Mouse (Mus musculus) kidney, adult 2 months (tissue): Measurements from ENCODE around the gene Sirt2. TPM values are rescaled to one million over a fixed set of nuclear protein-coding genes. Genes with fewer than 3 reads are reported as not detected.
A peak's percentile ranks its signal among the peaks of the same experiment; 100 is the strongest.

Source experiments
- DNase-seq: peaks from one replicate; pipeline ENCODE4 v3.0.0; 2021
- H3K27ac ChIP-seq: fragments of 200-500 bp; 2 replicates; pipeline ENCODE4 v1.5.1; 2012; ENCODE audit warnings: low read depth, low read length, control low read depth, inconsistent platforms; ENCODE audit not compliant: insufficient read depth
- H3K27me3 ChIP-seq: fragments of 200-500 bp; replicated peaks from 2 replicates; pipeline ENCODE4 v1.6.1; 2012; ENCODE audit warnings: mild to moderate bottlenecking, moderate library complexity, low read length, inconsistent platforms; ENCODE audit not compliant: control insufficient read depth, insufficient read depth
- H3K36me3 ChIP-seq: fragments of 200-500 bp; 2 replicates; pipeline ENCODE4 v1.6.1; 2012; ENCODE audit warnings: mild to moderate bottlenecking, moderate library complexity, low read length, inconsistent platforms; ENCODE audit not compliant: control insufficient read depth, insufficient read depth
- H3K4me1 ChIP-seq: fragments of 200-500 bp; 2 replicates; pipeline ENCODE4 v1.6.1; 2011; ENCODE audit warnings: low read length; ENCODE audit not compliant: control insufficient read depth, insufficient read depth
- H3K4me3 ChIP-seq: fragments of 200-500 bp; 2 replicates; pipeline ENCODE4 v1.5.1; 2011; ENCODE audit warnings: mild to moderate bottlenecking, low read depth, low read length, control low read depth; ENCODE audit not compliant: insufficient read depth
- CTCF ChIP-seq: fragments of 200-500 bp; conservative IDR thresholded peaks from 2 replicates; pipeline ENCODE4 v1.5.1; 2011; ENCODE audit warnings: low read depth, mild to moderate bottlenecking, control low read depth, low read length, moderate library complexity, mixed read lengths; ENCODE audit not compliant: insufficient read depth, insufficient read length
- POLR2A ChIP-seq: fragments of 200-500 bp; IDR thresholded peaks from one replicate; pipeline ENCODE4 v1.6.1; 2011; ENCODE audit warnings: low read depth, low read length, control low read depth
- WGBS: fragments of 180-500 bp; shearing (Covaris S2); methylation state at CpG from one replicate; pipeline ENCODE4 v1.1.7; 2018; 5-methylcytosine and 5-hydroxymethylcytosine counted together
- polyA plus RNA-seq: library from polyadenylated mRNA; depleted of rRNA; stranded (reverse); fragments of >200 nt; gene quantifications from 2 replicates; pipeline ENCODE4 v1.2.3, GENCODE M21; 2012; rRNA removed

The Sirt2 gene
- polyA plus RNA-seq, 1 experiment: 103 TPM

DNA sequence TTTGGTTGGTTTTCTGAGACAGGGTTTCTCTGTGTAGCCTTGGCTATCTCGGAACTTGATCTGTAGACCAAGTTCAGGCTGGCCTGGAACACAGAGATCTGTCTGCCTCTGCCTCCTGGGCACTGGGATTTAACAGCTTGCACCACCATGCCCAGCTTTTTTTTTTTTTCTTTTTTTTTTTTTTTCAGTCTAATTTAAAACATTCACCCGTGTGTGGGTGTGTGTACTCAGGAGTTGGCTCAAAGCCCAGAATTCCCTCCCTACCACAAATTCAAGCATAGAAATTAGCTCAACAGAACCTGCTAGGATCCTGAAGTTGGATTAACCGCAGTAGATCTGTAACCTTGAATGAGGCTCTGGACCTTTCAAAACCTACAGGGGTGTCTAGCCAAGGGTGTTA is 60.8 kb downstream of the Sirt2 start:
- TF ChIP-seq CTCF (no peak), POLR2A (no peak)
- H3K36me3 ChIP-seq: peaks cover 10% of the 10 kb centered on the region
- 32% methylated on average over 3 of the region's 3 CpGs for WGBS
- H3K4me1 ChIP-seq: peaks cover 13% of the 10 kb centered on the region
- no peak overlapping the region for H3K27ac ChIP-seq
- no peak overlapping the region for H3K4me3 ChIP-seq
- no peaks in the 10 kb centered on the region for H3K27me3 ChIP-seq
- DNase-seq: peak; percentile 89

- 78% methylated on average over 8 of the region's 8 CpGs for whole genome bisulfite sequencing
- Histone ChIP-seq H3K4me1 (peaks cover 8% of the 10 kb centered on the region), H3K36me3 (peaks cover 8% of the 10 kb centered on the region), H3K4me3 (no peak overlapping the region), H3K27me3 (no peaks in the 10 kb centered on the region), H3K27ac (no peak overlapping the region)
- DNase-seq: peak; percentile 64
- TF ChIP-seq POLR2A (no peak), CTCF (no peak)
Measured at GRCm38 (mm10) chr7:28829821-28830220, 63.3 kb downstream of the Sirt2 start.

GRCm38 (mm10) chr7:28830981-28831380 is 64.4 kb downstream of the Sirt2 start:
- TF ChIP-seq POLR2A: no peak
- no peak for TF ChIP-seq CTCF
- Histone ChIP-seq H3K36me3 (peaks cover 8% of the 10 kb centered on the region), H3K27ac (no peak overlapping the region), H3K27me3 (no peaks in the 10 kb centered on the region), H3K4me1 (peaks cover 8% of the 10 kb centered on the region), H3K4me3 (no peak overlapping the region)
- no peak for DNase-seq
- WGBS: 88% methylated on average over 5 of the region's 5 CpGs

- H3K27ac ChIP-seq: no peak overlapping the region
- TF ChIP-seq CTCF: no peak
- TF ChIP-seq POLR2A: no peak
- peaks cover 8% of the 10 kb centered on the region for H3K36me3 ChIP-seq
- peaks cover 8% of the 10 kb centered on the region for H3K4me1 ChIP-seq
- H3K27me3 ChIP-seq: no peaks in the 10 kb centered on the region
- no peak overlapping the region for H3K4me3 ChIP-seq
- DNase-seq: peak; percentile 17
- WGBS: 79% methylated on average over 17 of the region's 17 CpGs
Measured at GRCm38 (mm10) chr7:28831411-28832125, 65.0 kb downstream of the Sirt2 start.

GRCm38 (mm10) chr7:28832137-28832536 is 65.6 kb downstream of the Sirt2 start:
- DNase-seq: no peak
- H3K4me3 ChIP-seq: no peak overlapping the region

GRCm38 (mm10) chr7:28833723-28834347 is 67.3 kb downstream of the Sirt2 start, which contains the start of gene Lgals4:
Gene Lgals4, plus strand, starts transcription at chr7:28833854.
- WGBS: 87% methylated on average over 6 of the region's 6 CpGs
- H3K4me1 ChIP-seq: peaks cover 9% of the 10 kb centered on the region
- TF ChIP-seq CTCF (no peak), POLR2A (no peak)
- no peak within 1 kb of the TSS for H3K4me3 ChIP-seq
- H3K27ac ChIP-seq: no peak within 1 kb of the TSS
- no peak for DNase-seq
- peaks cover 6% of the 10 kb centered on the region for H3K36me3 ChIP-seq
- no peaks in the 10 kb centered on the region for H3K27me3 ChIP-seq

More at GRCm38 (mm10) chr7:28832137-28832536, 65.6 kb downstream of the Sirt2 start:
- WGBS: 50% methylated on average over 6 of the region's 6 CpGs
- Histone ChIP-seq H3K27ac (no peak overlapping the region; the same call in 1 of the 2 replicates), H3K36me3 (peaks cover 8% of the 10 kb centered on the region), H3K27me3 (no peaks in the 10 kb centered on the region), H3K4me1 (peaks cover 11% of the 10 kb centered on the region)
- TF ChIP-seq CTCF: no peak
- no peak for TF ChIP-seq POLR2A

DNA sequence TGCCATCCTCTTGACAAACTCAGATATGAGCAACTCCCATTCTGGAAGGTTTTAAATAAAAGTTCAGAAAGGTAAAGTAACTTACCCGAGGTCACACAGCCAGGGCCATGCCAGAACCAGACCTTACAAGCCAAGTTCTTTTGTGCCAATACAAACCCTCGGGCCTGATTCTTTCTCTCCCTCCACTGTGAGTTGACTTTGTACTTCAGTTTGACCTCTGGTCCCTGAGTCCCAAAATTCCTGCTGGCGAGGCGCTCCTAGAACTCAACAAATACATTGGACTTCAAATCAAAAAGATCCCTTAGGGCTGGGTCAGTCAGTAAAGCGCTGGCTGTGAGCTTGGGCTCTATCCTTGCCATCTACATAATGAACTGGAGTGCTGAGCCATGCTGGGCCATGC is 70.4 kb downstream of the Sirt2 start:
- Histone ChIP-seq H3K36me3 (peaks cover 1% of the 10 kb centered on the region; the same call in 1 of the 2 replicates), H3K27me3 (no peaks in the 10 kb centered on the region), H3K27ac (no peak overlapping the region), H3K4me3 (no peak overlapping the region), H3K4me1 (peaks cover 9% of the 10 kb centered on the region)
- WGBS: 62% methylated on average over 5 of the region's 5 CpGs
- TF ChIP-seq CTCF: no peak
- no peak for TF ChIP-seq POLR2A
- DNase-seq: peak; percentile 78

Other genes starting within 250 kb of the Sirt2 start
- not detected in 2 replicates for gene Ifnl3, start 243.9 kb upstream of the Sirt2 start, polyA plus RNA-seq
- 12.4 and 13.3 TPM in 2 replicates for gene Sycn, start 225.8 kb upstream of the Sirt2 start, polyA plus RNA-seq
- 57.2 and 85.4 TPM in 2 replicates for gene Nccrp1, start 219.5 kb upstream of the Sirt2 start, polyA plus RNA-seq
- gene Samd4b, start 168.6 kb upstream of the Sirt2 start, polyA plus RNA-seq: 67.0 and 79.0 TPM in 2 replicates
- 36.9 and 41.8 TPM in 2 replicates for gene Pak4, start 168.6 kb upstream of the Sirt2 start, polyA plus RNA-seq
- gene Acp7, start 135.4 kb upstream of the Sirt2 start, polyA plus RNA-seq: not detected in 2 replicates
- gene Fbxo27, start 73.9 kb upstream of the Sirt2 start, polyA plus RNA-seq: 1.1 and 1.6 TPM in 2 replicates
- 1.1 and 1.3 TPM in 2 replicates for gene Fbxo17, start 49.9 kb upstream of the Sirt2 start, polyA plus RNA-seq
- 79.8 and 96.7 TPM in 2 replicates for gene Mrps12, start 24.9 kb upstream of the Sirt2 start, polyA plus RNA-seq
- 19.4 and 22.9 TPM in 2 replicates for gene Sars2, start 24.7 kb upstream of the Sirt2 start, polyA plus RNA-seq
- gene Ccer2, start 10.6 kb upstream of the Sirt2 start, polyA plus RNA-seq: not detected in 2 replicates
- 37.9 and 41.6 TPM in 2 replicates for gene Nfkbib, start 777 bp downstream of the Sirt2 start, polyA plus RNA-seq
- gene Rinl, start 22.2 kb downstream of the Sirt2 start, polyA plus RNA-seq: 2.9 and 5.9 TPM in 2 replicates
- 172 and 214 TPM in 2 replicates for gene Hnrnpl, start 41.8 kb downstream of the Sirt2 start, polyA plus RNA-seq
- gene Ech1, start 58.5 kb downstream of the Sirt2 start, polyA plus RNA-seq: 865 and 950 TPM in 2 replicates
- gene Lgals4, start 67.1 kb downstream of the Sirt2 start, polyA plus RNA-seq: 22.8 and 25.0 TPM in 2 replicates
- gene Lgals7, start 97.1 kb downstream of the Sirt2 start, polyA plus RNA-seq: 1.1 and 1.6 TPM in 2 replicates
- gene Capn12, start 114.7 kb downstream of the Sirt2 start, polyA plus RNA-seq: 0.11 and 0.24 TPM in 2 replicates
- 340 and 367 TPM in 2 replicates for gene Actn4, start 195.6 kb downstream of the Sirt2 start, polyA plus RNA-seq
- gene Eif3k, start 215.1 kb downstream of the Sirt2 start, polyA plus RNA-seq: 321 and 343 TPM in 2 replicates
- 2.3 and 6.2 TPM in 2 replicates for gene Map4k1, start 215.3 kb downstream of the Sirt2 start, polyA plus RNA-seq